Mouse (Mus musculus) central nervous system, embryonic 14 days (tissue): ENCODE results near the gene Hyal4. TPM values are rescaled to one million over a fixed set of nuclear protein-coding genes. Genes with fewer than 3 reads are reported as not detected.

Experiments
- polyA plus RNA-seq: library from polyadenylated mRNA; depleted of rRNA; stranded (reverse); fragments of >200 nt; gene quantifications from 2 replicates; pipeline ENCODE4 v1.2.3, GENCODE M21; 2012; rRNA removed

The Hyal4 gene
- polyA plus RNA-seq: not detected in 2 replicates

DNA sequence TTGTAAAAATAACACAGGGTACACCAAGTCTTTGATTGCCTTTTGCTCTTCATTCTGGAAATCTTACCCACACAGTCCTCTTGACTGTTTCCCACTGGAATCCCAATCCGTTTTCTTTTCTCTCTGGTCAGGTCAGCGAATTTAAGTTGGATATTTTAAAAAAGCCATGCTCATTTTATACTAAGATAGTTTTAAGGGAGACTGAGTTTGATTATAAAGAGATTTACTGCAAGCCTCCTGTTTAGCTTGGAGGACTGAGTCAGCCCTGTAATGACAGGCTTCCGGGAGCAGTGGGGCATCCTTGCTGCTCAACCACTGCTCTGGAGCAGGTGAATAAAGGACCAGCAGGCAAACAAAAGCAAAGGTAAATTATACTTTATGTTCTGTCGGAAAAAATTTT, at the start of gene Hyal4:
Gene Hyal4, plus strand, starts transcription at position 301 of the 400 bp plus-strand sequence.

DNA sequence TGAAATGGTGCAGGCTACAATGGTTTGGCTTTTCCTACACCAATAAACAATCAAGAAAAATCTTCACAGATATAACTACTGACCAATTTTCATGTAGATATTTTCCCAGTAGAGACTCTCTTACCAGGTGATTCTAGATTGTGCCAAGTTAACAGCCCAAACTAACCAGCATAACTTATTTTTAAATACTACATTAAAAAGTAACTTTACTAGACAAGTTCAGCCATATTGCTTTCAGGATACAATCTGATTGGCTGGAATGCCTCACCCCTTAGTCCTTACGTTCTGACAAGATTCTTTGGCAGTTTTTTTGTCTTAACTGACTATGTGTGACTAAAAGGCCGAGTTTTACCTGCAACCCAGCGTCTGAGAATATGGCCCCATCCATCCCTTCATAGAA, 15.2 kb upstream of the Hyal4 start, which contains the start of gene Hyal6:
Gene Hyal6, plus strand, starts transcription at position 301 of the 400 bp plus-strand sequence.

DNA sequence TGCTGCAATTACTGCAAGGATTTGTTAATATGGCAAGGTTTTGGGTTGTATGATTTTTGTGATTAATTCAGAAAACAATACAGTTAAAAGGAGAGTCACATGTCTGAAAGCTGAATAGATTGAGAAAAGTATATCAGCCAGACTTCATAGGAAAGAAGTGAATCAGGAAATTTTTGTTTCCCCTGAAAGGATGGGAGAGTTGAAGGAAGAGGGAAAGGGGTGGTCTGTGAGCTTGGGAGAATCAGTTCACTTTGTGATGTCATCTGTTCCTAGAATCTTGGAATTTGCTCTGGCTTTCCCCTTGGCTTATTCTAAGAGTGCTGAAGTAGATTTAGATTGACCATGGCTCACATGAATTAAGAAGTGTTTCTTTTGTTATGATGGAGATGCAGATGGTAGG, 42.8 kb downstream of the Hyal4 start, which contains the start of gene Spam1:
Gene Spam1, plus strand, starts transcription at position 301 of the 400 bp plus-strand sequence.

Other genes starting within 250 kb of the Hyal4 start
- 0.95 and 1.3 TPM in 2 replicates for gene Iqub, start 233.3 kb upstream of the Hyal4 start, polyA plus RNA-seq
- 49.8 and 53.8 TPM in 2 replicates for gene Ndufa5, start 220.3 kb upstream of the Hyal4 start, polyA plus RNA-seq
- 0.04 and 0.05 TPM in 2 replicates for gene Asb15, start 220.2 kb upstream of the Hyal4 start, polyA plus RNA-seq
- gene Lmod2, start 150.6 kb upstream of the Hyal4 start, polyA plus RNA-seq: 0.53 TPM in 1 of 2 replicates, not detected in the other
- gene Wasl, start 83.3 kb upstream of the Hyal4 start, polyA plus RNA-seq: 27.5 and 27.9 TPM in 2 replicates
- gene Hyal6, start 15.1 kb upstream of the Hyal4 start, polyA plus RNA-seq: not detected in 2 replicates
- gene Spam1, start 42.9 kb downstream of the Hyal4 start, polyA plus RNA-seq: not detected in 2 replicates
- gene Hyal5, start 109.7 kb downstream of the Hyal4 start, polyA plus RNA-seq: not detected in 2 replicates
- gene Tmem229a, start 208.0 kb downstream of the Hyal4 start, polyA plus RNA-seq: 1.9 and 2.2 TPM in 2 replicates